Mouse (Mus musculus): ENCODE measurements around the gene Lipk. TPM values are rescaled to one million over a fixed set of nuclear protein-coding genes. Genes with fewer than 3 reads are reported as not detected.

Lipk gene
- not detected for total RNA-seq (2021)

DNA sequence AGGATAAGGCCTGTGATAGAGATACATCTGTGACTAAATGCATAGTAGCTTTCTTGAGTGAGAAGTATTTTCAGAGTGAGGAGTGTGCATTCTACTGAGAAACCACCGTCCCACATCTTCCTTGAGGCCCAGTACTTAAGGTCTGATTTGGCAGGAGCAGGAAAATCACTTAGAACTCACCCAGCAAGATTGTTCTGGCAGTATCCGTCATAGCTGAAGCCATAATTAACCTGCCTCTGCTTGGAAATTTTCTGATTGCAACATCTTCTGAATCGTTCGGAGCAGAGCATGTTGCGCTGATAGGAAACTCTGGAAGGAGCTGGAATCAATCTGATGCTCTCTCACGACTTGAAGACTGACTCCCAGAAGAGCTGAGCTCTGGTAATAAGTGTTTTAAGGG, at the start of gene Lipk:
Gene Lipk, plus strand, starts transcription at position 289 of the 400 bp plus-strand sequence.
- DNase-seq: no peak

DNA sequence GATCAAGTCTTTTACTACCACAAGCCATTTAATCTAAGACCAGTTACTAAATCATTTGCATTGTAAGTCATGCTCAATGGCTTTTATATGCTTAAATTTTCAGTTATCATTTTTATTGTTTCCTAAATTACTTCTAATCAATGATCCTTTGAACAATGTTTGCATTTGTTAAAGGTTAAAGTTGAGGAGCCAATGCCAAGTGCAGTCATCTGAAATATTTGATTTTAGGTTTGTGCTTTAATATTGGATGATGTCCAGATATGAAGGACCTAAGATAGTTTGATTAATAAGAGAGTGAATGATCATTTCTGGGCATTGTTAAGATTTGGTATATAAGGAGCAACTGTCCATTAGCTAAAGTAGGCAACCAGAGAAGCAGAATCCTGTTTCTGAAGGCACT, 47.2 kb upstream of the Lipk start, which contains the start of gene Lipf:
Gene Lipf, plus strand, starts transcription at position 301 of the 400 bp plus-strand sequence.
- no peak for DNase-seq

DNA sequence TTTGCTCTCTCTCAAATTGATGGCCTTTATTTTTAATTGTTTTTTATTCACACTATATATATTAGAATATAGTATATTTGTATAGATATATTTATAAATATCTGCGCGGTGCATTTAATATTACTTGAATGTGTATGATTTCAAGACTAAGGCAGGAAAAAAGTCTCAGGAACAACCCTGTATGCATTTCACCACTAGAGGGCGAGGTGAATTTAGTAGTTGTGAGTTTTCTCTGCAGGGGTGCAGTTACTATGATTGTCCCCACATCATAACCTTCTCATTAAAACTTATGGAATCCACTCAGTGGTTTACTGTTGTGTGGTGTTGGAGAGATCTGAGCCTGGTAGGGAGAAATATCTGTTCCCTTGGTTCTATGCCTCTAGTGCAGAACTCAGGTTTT, 29.1 kb upstream of the Lipk start:
- DNase-seq: peak; percentile 12

DNA sequence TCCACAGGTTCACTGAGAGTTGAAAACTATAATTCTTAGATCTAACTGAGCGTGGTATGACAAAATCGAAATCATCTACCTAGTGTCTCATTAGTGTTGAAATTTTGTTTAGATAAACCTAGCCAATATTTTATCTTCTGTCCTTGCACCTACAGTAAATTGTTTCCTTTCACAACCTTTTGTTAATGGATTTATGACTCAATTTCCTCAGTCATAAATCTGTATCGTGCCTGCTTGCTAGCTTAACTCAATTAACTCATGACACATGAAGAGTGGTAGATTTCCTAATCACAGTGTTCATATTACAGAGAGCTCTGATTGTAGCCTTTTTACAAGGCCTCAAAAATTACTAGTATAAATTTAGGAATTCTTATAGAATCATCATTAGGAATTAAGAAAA, 25.0 kb upstream of the Lipk start:
- no peak for DNase-seq

DNA sequence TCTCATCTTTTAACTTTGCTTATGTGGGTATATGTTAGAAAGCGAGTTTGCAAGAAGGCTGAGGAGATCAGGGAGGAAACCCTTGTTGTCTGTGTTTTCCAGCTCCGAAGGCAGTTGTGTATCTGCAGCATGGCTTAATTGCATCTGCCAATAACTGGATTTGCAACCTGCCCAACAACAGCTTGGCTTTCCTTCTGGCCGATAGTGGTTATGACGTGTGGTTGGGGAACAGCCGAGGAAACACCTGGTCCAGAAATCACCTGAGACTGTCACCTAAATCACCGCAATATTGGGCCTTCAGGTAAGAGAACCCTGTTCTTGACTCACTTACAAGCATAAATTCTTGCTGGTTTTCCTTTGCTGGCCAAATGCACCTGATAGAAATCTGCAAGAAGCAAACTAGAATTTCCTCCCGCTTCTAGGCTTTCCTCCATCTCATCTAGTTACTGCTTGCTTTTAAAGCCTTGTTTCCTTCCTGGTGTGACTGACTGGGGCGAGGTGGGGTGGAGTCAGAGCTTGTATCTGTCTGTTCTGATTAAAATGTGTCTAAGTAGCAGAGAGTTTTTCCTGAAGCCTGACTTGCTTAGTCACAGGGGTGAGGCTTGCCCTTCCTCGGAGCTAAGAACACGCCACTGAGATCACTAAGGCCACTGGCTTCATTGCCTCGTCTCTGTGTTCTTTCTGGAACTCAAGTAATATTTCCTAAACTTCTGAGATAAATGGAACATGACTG, 13.5 kb downstream of the Lipk start:
- no peak for DNase-seq

DNA sequence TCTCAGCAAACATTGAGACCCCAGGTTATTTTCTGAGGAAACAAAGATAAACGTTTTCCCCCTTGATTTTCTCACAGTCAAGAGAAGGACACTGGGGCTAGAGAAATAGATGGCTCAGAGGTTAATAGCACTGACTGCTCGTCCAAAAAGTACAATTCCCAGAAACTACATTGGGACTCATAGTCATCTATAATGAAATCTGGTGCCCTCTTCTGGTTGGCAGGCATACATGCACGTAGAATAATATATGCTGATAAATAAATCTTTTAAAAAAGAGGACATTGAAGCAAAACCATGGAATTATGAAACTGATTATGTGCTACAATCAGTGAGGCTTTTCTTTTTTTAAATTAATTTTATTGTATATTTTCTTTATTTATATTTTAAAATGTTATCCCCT, 14.7 kb downstream of the Lipk start:
- no peak for DNase-seq

DNA sequence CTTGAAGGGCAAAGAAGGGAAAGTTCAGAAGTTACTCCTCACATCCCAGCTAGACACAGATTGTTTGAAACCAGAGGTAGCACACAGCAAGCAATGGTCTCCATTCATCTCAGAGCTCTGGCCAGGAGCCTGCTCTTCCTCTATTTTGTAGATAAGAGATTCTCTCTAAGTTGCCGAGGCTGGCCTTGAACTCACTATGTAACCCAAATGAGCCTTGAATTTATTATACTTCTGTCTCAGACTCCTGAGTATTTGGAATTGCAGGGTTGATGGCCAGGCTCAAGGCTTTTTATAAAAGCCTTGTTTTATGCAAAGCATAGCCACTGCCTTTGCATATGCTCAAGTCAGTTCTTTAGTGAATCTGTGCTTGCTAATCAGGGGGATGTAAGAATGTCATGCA, 31.6 kb downstream of the Lipk start:
- DNase-seq: no peak

DNA sequence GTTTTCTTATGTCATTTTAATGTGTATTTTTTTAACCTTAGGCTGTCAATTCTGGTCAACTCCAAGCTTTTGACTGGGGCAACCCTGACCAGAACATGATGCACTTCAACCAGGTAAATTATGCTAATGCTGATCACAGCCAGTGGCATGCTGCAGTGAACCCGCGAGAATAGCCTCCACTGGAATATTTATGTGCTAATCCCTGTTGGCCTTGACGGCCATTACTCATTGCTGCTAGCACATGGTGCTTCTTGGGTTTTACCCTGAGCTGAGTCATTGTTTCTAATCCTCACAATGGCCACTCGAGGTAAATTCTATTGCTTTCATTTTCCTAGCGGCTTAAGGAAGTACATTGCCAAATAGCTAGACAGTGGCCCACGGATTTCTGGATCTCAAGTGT, 34.9 kb downstream of the Lipk start:
- DNase-seq: no peak

DNA sequence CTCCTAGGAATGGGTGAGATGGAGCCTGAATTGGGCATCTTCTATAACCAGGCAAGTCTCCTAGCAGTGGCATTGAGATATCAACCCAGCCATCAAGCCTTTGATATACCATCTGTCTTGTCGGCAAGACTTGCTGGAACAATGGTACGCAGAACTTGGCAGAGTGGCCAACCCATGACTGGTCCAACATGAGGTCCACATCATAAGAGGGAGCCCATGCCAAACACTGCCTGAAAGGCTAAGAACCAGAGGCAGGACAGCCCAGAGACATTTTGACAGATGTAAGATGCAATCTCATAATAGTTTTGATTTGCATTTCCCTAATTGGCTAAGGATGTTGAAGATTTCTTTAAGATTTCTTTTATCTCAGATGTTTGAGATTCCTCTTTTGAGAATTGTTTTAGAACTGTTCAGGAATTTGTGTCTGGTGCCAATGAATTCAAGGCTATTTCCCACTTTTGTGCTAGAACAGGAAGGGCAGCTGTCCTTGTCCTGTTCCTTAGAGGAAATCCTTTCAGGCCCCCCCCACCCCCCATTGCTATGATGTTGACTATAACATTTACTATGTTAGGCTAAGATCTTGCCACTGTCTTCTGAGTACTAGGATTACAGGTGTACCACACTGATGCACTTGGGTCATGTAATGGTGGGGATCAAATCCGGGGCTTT, 41.4 kb downstream of the Lipk start:
- DNase-seq: no peak

DNA sequence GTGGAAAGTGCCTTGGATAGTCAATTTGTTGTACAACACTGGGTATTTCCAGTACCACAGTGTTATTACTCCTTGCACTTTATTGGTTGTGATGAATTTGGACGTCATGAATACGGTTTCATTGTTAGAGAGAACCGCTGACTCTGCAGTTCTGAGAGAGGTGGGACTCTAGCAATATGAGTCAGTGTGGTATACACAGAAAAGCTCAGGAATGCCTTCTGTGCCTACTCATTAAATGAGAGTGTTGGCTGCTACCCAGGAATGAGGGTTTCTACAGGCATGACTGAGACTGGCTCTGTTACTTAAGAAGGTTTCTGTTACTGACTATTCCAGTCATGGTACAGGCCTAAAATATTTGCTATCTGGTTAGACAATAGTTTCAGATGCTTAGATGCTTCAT, 43.4 kb downstream of the Lipk start:
- DNase-seq: no peak

DNA sequence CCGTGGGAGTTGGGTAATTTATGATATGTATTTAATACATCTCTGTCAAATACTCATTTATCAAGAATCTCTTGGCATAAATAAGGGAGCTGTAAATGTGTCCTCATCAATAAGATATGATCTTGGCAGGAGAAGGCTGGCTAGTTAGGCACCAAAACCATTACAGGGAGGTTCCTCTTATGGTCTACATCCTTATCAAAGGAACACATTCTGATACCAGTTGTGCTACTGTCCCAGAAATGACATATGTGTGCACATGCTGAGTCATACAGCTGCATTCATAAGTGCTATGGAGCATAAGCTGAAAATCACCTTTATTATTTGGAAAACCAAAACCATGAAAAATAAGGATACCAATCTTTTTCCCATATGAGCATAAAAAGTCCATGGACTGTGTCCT, 55.5 kb downstream of the Lipk start:
- DNase-seq: no peak

DNA sequence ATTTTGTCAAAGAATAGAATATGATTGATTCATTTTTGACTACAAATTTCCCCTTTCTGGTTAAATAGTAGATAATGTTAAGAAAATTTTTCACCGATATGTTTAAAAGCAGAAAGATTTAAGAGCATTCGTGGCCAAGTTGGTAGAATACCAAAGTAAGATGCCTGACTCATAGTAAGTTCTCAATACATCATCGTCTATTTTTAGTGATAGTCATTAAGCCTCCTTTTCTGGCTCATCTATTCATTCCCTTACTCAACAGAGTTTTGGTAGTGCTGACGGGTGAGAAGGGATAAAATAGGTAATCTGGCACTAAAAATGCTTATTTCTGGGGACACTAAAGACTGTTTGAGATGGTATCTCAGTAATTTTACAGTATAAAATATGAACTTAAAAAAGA, 56.0 kb downstream of the Lipk start:
- DNase-seq: no peak

DNA sequence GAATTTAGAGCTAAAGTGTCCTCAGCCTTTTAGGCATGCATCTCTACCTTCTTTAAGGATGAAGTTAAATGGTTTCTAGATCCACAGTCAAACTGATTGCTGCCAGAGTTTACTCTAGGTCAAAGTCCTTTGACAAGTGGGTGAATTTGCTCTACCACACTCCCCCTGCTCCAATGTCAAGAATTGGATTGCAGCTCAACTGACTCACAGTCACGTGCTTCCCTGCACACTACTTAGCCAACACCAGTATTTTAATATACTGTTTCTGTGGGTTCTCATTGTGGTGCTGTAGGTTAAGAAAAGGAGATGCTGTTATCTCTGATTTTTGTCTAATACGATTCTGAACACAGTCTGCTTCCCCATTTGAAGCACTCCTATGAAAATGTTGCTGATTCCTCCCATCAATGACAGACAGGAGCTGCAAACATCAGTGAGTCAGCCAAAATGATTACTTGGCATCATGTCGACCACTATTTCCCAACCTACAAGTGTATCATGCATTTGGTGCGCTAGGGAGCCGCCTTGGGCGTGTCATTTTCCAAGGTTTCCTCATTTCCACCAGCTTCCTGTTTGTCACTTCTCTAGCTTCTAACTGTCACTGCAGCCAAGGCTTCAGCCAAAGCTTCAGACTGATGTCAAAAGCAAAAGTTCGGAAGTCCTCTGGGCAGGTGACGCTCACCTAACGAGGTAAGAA, 58.8 kb downstream of the Lipk start, which contains the start of gene Lipn:
Gene Lipn, plus strand, starts transcription at position 580 of the 694 bp plus-strand sequence.
- no peak for DNase-seq

DNA sequence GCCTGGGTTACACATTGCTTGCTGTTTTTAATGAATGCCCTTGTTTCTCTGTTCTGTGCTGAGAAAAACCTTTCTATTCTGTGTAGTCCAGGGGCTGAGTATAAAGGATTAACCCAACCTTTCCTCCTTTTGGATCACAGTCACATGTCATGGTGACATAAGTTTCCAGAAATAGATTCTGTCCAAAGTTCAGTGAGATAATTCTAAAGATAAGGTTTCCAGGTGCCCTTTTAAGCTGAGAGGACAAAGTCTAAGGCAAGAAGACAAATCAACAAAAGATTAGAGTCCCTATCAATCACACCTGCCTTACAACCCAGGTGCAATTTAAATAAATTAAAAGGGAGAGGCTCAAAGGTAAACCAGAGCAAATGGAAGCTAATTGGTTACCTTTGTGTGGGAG, 66.1 kb downstream of the Lipk start:
- no peak for DNase-seq

DNA sequence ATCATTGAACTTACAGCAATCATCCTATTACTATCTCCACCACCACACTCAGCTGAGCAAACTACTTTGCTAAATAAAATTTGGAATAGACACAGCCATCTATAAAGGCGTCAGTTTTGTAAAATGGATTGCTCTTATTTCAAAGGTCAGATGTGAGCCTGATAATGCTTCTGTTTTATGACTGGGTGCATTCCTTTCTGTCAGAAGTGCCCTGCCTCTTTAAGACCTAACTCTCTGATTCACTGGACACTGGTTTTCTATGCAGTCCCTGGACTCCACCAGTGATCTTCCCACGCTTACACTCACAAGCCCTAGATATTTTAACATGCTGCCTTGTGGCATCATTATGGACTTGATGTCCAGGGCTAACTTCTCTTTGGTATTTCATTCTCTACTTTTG, 70.0 kb downstream of the Lipk start:
- DNase-seq: no peak

DNA sequence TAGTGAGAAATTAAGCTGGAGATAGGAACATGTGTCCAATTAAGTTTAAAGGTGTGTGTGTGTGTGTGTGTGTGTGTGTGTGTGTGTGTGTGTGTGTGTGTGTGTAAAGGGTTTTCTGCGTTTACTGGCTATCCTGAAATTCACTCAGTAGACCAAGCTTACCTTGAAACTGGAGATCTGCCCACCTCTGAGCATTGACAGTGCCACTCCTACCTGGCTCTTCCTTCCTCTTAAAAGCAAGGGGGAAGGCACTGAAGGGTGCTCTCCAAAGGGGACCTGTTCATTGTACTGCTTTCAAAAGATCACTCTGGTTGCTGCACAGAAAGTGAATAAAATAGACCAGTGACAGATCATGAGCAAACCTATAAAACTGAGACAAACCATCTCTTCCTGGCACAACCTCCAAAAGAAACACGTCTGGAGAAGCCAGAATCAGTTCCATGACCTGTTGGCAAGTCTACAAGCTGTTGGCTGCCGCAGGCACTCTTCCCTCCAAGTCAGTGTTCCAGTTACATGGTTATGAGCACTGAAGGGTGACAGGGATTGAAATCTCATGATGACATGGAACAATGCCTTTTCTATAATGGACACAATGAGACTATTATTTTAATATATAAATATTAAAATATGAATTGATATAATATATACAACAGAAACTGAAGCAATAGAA, 81.1 kb downstream of the Lipk start:
- no peak for DNase-seq

DNA sequence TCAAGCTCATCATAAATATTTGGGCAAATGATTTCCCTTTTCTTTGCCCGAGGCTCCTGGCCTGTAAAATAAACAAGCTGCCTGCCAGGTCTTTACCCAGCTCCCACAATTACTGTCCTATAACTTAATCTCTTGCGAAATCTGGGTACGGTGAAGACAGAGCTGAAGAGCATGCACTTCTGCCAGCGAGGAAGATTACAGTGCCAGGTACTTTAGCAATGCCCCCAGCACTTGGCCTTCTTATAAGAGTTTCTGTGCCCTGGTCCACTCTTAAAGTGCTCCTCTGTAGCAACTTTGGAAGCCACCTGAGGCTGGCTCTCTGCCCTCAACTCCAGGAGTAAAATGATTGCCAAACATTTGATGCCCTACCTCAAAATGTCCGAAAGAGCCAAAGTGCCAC, 87.3 kb downstream of the Lipk start:
- no peak for DNase-seq

DNA sequence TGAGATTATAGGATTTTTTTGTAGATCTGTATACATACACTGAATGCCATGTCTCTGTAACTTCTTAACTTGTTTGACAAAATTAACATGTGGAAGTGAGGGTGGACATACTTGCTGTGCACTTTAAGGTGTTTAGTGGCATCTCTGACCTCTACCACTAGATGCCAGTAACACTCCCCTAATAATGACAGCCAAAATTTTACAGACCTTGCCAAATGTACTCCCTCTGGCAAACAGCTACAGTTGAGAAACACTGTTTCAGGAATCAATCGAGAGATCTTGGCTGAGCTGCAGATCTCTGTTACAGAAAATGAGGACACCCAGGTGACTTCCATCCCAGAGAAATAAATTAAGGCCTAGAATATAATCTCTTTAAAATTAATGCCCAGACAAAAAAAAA, 88.1 kb downstream of the Lipk start:
- DNase-seq: no peak

Small RNA genes within 50 kb of the gene (microRNA-seq; reads per million reads assigned to microRNA genes)
- 0 reads per million in 2 experiments for gene Gm23334

Other genes starting within 250 kb of the Lipk start
- 10 to 100 TPM; 11.5 to 11.9 TPM for gene Lipo3, start 246.3 kb upstream of the Lipk start, total RNA-seq (2021)
- not detected for gene Lipo1, start 220.8 kb upstream of the Lipk start, total RNA-seq (2021)
- not detected for gene Lipf, start 47.1 kb upstream of the Lipk start, total RNA-seq (2021)
- not detected for gene Lipn, start 59.1 kb downstream of the Lipk start, total RNA-seq (2021)
- not detected for gene Lipm, start 92.6 kb downstream of the Lipk start, total RNA-seq (2021)
- not detected for gene Ankrd22, start 157.8 kb downstream of the Lipk start, total RNA-seq (2021)
- 1 to 10 TPM; 7.1 to 7.9 TPM for gene Stambpl1, start 183.9 kb downstream of the Lipk start, total RNA-seq (2021)
- 1,000 to 10,000 TPM; 1,243 to 1,503 TPM for gene Acta2, start 247.3 kb downstream of the Lipk start, total RNA-seq (2021)

Measured in heart, postnatal 4 days (tissue).